Mouse (Mus musculus): Measurements from ENCODE around the gene Dmtf1.

Gene Dmtf1

DNA sequence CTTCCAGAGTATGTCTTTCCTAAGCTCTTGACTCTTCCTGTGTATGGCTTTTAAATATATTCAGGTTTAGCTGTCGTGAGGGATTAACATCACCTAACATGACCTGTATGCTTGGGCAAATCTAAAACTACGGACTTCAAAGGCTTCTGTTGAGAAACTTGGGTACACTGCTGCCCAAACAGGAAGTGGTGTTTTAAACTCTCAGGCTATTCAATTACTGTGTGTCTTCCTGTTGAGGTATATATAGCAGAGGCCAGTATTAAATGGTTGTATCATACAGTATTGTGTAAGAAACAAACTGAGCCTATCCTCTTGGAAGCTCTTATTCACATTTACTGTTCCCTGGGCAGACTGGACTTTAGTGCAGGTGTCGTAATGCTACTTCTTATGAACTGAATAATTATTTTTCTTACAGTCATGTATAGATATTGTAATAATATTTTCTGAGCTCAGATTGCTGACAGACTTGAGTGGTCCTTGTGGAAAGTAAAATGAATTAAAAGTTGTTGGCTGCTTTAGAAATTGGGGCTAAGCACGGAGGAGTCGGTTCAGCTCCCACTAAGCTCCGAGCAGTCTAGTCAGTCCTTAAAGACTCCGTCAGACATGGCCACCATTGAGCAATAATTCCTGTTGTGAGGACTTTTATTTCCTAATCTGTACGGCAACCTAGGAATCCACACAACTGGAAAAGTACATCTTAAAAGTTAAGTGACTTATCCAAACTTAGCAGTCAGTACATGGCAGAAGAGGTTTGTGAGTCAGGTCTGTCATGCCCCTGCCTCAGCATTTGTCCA is 54.1 kb downstream of the Dmtf1 start:
- DNase-seq (ENCODE audit: low read depth, low spot score), result no peak

DNA sequence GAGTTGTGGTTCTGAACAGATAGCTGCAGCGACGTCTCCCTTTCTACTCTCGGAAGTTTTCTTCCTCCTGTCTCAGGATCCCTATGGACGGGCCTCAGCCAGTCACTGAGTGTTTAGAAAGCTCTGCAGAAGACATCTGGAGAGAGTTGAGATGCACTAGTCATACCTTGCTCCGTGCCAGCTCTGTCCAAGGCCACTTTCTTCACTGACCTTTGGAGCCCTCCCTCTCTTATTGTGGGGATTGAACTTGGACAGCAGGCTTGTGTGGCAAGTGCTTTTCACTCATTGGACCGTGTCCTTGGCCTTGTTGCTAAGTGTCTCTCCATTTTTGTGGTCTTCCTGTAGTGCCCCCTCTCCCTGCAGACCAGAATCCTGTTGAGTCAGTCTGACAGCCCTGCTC is 54.8 kb downstream of the Dmtf1 start:
- DNase-seq (ENCODE audit: low read depth, low spot score), result no peak

DNA sequence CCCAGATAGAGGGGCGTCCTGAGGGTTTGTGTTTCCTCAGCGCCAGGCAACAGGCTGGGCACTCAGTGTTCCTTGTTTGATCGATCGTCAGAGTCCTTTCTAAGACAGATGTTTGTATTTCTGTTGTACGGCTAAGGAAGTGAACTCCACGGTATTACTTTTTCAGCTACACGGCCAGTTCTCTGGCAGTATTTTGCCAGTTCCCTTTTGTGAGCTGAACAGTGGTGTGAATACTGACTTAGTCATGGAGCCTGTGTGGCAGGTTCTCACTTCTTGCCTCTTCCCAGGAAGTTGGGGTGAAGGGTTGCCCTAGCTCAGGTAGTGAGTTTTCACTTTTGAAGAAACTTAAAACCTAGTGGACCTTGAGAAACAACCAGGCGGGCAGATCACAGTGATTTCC is 57.6 kb downstream of the Dmtf1 start:
- no peak for DNase-seq (ENCODE audit: low read depth, low spot score)

DNA sequence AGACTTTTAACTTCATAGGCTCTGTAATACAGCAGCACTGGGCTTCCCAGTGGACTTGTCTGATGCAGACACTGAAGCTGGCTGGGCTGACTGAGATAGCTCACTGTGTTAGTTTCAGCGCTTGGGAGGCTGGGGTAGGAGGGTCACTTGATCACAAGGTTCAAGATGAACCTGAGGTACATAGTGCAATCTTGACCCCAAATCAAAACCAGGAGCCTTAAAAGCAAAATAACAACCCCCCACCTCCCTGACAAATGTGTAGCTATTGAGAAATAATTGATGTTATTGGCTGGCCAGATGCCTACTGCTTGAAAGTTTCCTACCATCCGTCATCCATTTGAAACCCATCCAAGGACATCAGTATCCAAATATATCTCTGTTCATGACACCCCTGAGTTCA is 58.9 kb downstream of the Dmtf1 start:
- DNase-seq (ENCODE audit: low read depth, low spot score), result no peak

DNA sequence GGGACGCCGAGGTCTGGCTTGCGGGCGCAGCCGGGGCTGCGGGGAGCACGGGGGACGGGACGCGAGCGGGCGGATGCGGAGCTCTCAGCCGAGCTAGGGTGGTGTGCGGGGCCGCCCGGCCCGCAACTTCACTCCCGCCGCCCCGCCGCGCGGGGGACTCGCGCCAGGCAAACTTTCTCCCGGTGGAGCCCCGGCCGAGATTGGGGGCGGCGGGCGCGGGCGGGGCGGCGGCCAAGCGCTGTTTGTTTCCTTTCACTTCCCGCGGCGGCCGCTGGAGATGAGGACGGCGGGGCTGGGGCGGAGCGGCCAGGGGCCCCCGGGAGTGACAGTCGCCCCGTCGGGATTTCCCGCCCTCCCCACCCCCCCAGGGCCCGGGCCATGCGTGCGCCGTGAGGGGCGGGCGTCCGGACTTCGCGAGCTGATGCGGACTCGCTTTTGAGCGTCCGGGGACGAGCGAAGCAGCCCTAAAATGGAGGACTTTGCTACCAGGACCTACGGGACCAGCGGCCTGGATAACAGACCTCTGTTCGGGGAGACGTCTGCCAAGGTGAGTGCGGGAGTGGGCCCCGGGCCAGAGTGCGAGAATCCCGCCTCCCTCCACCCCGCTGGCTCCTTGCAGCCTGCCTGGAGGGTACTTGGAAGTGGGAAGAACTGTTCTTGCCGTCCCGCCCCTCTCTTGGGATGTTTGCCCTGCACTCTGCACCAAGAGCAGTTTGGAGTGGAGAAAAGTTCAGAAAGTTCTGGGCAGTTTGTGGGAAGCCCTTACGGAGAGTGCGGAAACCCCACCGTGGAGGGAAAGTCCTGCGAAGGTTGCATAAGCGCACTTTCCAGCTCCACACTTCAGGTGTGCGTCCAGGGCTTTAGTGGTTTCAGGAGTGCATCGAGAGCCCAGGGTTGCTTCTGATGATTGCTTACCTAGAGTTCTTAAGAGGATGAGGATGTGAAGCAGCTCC is 60.5 kb downstream of the Dmtf1 start:
- peak; percentile 24 for DNase-seq (ENCODE audit: low read depth, low spot score)

DNA sequence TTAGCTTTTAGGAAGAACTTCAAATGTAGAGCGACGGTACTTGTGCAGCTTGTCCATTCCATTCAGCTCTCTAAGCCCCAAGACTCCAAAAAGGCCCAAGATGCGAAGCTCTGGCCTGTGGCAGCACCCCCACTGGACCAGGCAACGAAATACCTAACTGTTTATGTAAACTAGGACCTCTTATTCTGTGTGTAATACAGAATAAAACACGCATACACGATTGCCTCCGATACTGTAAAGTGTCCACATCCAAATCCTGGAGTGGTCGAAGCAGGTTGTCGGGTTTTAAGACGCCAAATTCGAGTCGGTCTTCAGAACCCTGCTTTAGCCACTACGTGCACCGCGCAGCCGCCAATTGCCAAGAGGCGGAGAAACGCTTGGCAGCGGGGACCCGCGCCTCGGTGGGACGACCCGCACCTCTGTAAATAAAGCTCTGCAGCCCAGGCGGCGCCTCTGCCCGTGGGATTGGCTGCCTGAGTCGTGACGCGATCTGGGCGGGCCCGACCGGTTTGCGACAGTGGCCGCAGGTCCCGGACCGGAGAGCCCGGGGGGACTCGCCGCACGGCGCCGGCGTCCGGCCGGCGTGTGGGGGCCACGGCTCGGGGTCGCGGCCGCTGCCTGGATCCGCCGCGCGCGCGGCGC is 61.2 kb downstream of the Dmtf1 start, which contains the start of gene Tmem243:
Tmem243 (plus strand) TSS at position 462 of the 642 bp plus-strand sequence.
- peak; percentile 77 for DNase-seq (ENCODE audit: low read depth, low spot score)

DNA sequence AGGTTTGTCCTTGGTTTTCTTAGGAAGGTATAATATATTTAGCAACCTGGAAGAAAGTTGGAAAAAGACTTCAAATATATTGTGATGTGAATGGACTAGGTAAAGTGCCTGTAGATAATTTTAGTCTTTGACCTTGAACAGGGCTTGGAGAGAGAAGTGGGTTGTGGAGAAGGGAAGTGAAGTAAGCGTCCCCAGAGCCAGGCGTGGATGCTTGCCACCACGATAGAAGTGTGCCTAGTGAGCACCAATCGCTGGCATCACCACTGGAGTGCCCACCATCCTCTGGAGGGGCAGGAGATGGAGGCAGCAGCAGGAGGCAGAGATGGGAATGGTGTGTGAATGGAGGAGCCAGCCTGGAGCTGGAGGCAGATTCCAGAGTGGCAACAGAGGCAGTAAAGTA is 68.1 kb downstream of the Dmtf1 start:
- DNase-seq (ENCODE audit: low read depth, low spot score), result no peak

DNA sequence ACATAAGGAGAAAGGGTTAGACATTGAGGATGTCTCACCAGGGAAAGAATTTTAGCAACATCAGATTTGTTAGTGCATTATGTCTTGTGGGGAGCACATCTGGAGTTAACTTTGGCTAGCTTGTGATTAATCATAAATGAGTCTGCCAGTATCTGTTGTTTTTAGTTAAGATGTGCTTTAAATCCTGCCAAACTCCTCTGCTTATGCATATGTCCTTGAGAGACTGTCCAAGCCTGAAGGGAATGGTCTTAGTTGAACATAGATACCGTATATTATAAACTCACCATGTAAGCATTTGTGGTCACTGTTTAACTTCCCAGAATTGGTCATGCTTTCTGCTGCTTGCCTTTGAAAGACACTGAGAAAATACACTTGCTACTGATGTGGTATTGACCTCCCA is 68.9 kb downstream of the Dmtf1 start:
- no peak for DNase-seq (ENCODE audit: low read depth, low spot score)

DNA sequence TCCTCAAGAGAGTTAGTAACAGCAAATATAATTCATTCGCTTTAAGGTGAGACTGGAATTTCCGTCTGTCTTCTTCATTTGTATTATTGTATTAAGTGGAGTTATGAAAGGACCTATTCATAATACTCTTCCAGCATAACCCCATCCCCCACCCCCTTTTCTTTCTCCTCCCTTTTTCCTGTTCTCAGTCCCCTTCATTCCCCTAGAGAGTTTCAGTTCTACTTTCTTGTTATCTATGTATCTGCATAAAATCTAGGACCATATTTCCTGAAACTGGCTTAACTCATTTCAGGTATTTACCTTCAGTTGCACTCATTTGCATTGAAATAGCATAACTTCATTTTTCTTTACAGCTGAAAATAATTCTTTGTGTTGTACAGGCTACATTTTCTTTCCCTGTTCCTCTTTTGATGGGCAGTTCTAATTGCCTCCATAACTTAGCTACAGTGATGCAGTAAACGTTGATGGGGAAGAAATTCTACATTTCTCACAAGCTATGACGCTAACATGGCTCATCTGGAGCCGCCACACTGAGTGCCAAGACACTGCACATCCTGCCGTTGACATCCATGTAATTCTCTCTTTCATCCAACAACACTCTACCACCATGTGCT is 71.0 kb downstream of the Dmtf1 start:
- DNase-seq (ENCODE audit: low read depth, low spot score), result no peak

DNA sequence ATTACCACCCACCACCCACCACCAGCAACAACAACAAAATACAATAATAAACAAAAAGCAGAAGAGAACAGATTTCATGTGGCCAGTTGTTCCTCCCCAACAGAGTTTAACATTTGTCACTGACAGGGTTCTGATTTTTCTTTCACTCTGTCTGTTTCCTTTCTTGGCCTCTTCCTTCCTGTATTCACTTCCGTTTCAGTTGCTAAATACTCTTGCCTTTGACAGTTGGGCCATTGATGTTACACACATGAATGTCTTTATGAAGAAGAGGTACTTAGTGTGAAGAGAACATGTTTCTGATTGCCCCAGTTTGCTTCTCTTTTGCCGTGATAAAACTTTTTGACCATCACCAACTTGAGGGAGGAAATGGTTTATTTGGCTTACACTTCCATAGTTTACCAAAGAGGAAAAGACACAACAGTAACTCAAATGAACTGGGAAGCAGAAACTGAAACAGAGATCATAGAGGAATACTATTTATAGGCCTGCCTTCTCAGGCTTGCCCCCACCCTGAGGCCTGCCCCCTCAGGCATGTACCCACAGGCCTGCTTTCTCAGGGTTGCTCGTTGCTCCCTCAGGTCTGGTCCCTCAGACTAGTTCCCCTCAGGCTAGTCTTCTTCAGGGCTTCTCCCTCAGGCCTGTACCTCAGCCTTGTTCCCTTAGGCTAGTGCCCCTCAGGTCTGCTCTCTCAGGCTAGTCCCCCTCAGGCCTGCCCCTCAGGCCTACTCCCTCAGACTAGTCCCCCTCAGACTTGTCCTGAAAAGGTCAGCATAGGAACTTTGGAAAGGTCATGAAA is 74.5 kb downstream of the Dmtf1 start:
- no peak for DNase-seq (ENCODE audit: low read depth, low spot score)

DNA sequence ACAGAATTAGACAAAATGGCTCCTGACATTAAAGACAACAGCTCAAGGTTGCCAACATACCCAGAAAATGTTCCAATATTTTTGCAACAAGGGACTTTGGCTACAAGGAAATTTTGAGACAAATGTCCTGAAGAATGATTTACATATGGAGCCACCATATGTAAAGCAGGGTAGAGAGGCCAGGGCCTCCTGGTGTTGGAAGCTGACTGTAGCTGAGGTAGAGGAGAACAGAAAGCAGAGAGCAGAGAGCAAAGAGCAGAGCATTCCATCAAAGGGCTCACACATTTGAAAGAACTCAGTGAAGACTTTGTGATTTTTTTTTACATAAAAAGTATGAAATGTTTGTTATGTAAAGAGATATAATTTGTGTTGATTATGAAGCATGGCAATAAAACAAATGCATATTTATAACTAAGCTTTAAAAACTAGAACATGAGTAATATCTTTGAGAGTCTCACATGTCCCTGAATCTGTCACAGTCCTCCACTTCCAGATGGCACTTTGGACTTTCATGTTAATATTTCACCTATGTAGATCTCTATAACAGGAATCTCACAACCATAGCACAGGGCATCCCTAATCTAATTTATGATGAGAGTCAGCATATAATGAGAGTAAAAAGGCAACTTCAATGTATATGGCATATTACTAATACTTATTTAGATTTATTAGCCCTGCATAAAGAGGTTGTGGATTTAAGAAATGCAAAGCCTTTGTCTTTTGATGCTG is 81.6 kb downstream of the Dmtf1 start:
- no peak for DNase-seq (ENCODE audit: low read depth, low spot score)

DNA sequence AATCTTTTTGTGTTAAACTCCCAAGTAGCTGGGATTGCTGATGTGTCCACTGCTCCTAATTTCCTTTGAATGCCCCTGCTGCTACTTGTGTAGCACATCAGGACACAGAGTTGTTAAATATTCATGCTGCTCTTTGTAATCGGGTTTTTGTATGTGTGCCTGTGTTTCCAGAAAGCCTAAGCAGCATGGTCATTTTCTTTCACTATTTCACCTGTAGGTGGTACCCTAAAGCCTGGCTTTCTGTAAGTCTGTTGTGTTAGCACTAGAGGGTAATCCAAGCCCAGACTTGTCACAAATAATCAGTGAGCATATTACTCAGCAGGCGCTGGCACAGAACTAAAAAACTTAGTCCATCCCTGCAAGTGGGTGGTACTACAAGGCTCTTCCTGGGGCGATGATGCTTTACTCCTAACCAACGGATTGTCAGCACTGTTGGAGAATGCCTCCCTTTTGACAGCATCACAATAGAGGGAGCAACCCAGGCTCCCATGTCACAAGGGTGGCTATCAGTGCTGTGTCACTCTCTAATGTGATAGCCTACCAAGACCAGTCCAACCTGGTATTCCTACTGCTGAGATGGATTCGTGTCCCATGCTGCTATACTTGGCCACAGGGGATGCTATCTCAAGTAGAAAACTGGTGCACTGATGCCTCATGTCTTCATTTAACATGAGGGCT is 88.3 kb downstream of the Dmtf1 start:
- DNase-seq (ENCODE audit: low read depth, low spot score), result no peak

DNA sequence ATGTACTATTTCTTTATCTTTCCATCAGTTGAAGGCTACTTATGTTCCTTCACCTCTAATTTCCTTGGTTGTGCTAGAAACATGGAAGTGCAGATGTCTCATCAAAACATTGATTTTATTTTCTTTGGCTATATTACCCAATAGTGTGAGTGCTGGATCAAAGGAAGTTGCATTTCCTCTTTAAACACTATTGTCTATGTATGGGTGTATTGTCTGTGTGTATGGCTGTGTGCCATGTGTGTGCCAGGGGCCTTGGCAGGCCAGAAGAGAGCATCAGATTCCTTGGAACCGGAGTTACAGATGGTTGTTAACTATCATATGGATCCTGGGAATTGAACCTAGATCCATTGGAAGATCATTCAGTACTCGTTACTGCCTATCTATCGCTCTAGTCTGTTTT is 90.2 kb downstream of the Dmtf1 start:
- no peak for DNase-seq (ENCODE audit: low read depth, low spot score)

DNA sequence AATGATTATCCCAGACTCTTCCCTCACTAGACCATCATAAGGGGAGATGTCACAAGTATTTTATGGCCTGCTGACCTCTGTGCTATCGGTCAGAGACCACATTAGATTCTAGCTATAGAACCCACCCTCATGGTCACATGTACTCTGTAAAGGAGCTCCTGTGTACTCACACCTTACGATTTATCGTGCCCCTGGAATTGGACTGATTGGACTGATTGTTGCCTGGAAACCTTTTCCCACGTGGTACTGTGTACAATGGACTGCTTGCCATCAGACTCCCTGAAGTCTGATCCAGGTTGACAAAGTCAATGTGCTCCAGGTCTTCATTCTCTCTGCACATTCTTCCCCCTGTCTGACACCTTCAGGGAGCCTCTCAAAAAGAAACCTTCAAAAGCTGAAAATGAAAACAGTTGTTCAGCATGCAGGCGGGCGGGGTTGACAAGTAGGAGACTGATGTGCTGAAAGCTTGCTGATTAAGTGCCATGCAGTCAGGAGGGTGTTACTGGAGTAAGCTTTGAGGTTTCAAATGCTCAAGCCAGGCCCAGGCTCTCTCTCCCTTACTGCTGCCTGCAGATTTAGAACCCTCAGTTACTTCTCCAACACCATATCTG is 91.9 kb downstream of the Dmtf1 start:
- DNase-seq (ENCODE audit: low read depth, low spot score), result no peak

DNA sequence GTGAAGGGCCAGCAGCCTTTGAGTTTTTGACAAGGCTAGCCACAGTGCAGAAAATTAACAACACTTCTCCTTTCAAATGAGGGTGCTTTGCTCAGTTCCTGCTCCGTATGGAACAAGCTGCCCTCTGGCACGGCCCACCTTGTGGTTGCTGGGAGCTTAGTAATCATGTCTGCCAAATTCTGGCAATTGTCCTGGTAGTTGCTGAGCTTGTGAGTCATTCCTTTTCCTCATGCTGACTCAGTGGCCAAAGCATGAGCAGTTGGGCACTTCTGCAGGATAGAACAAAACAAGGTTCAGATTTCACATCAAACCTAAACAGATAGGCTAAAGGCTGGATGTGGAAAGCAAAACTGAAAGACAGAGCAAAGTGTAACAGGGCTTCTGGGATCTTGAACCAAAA is 92.7 kb downstream of the Dmtf1 start:
- DNase-seq (ENCODE audit: low read depth, low spot score), result no peak
